Mouse (Mus musculus) c-Kit-negative CD71-positive TER-119-positive erythroid progenitor cells, embryonic 14.5 days (primary cell): ENCODE measurements around the gene Plagl2.
"Not testable (repeated sequence)": the region's sequence is repeated elsewhere in the genome, so short reads cannot be mapped to it uniquely, and the experiment has no call there.

Experiments
- DNase-seq: peaks from one replicate; pipeline ENCODE4 v3.0.0-alpha.2; 2013; ENCODE audit warnings: low read depth, low spot score

Gene Plagl2

GRCm38 (mm10) chr2:153241250-153242014 lies at the start of gene Plagl2, which contains the start of gene Pofut1:
Plagl2 (minus strand) TSS chr2:153241426.
Pofut1 (plus strand) TSS chr2:153241533.
- DNase-seq: peak; percentile 84

GRCm38 (mm10) chr2:153287835-153288234 lies 46.6 kb upstream of the Plagl2 start:
- no peak for DNase-seq

GRCm38 (mm10) chr2:153286524-153286923 lies 45.3 kb upstream of the Plagl2 start:
- DNase-seq: no peak

GRCm38 (mm10) chr2:153283919-153284318 lies 42.7 kb upstream of the Plagl2 start:
- no peak for DNase-seq

GRCm38 (mm10) chr2:153278357-153278756 lies 37.1 kb upstream of the Plagl2 start:
- no peak for DNase-seq

GRCm38 (mm10) chr2:153276846-153277245 lies 35.6 kb upstream of the Plagl2 start:
- not testable (repeated sequence) for DNase-seq

- no peak for DNase-seq
Measured at GRCm38 (mm10) chr2:153276440-153276839, 35.2 kb upstream of the Plagl2 start.

- DNase-seq: not testable (repeated sequence)
Measured at GRCm38 (mm10) chr2:153275577-153275976, 34.4 kb upstream of the Plagl2 start.

GRCm38 (mm10) chr2:153274919-153275247 lies 33.7 kb upstream of the Plagl2 start:
- DNase-seq: no peak

- not testable (repeated sequence) for DNase-seq
Measured at GRCm38 (mm10) chr2:153274200-153274918, 33.1 kb upstream of the Plagl2 start.

GRCm38 (mm10) chr2:153270231-153270915 lies 29.1 kb upstream of the Plagl2 start:
- not testable (repeated sequence) for DNase-seq

- no peak for DNase-seq
Measured at GRCm38 (mm10) chr2:153267331-153267730, 26.1 kb upstream of the Plagl2 start.

GRCm38 (mm10) chr2:153263053-153263452 lies 21.8 kb upstream of the Plagl2 start:
- DNase-seq: no peak

- DNase-seq: no peak
Measured at GRCm38 (mm10) chr2:153259864-153260674, 18.8 kb upstream of the Plagl2 start.

- DNase-seq: no peak
Measured at GRCm38 (mm10) chr2:153259030-153259863, 18.0 kb upstream of the Plagl2 start.

- DNase-seq: no peak
Measured at GRCm38 (mm10) chr2:153256604-153257003, 15.4 kb upstream of the Plagl2 start.

- no peak for DNase-seq
Measured at GRCm38 (mm10) chr2:153249751-153250150, 8.5 kb upstream of the Plagl2 start.

- no peak for DNase-seq
Measured at GRCm38 (mm10) chr2:153242156-153242555, 930 bp upstream of the Plagl2 start.

- peak; percentile 65 for DNase-seq
Measured at GRCm38 (mm10) chr2:153240701-153241235, 458 bp downstream of the Plagl2 start.

- no peak for DNase-seq
Measured at GRCm38 (mm10) chr2:153239860-153240480, 1.3 kb downstream of the Plagl2 start.
